Mouse (Mus musculus) left cerebral cortex, postnatal 10 days (tissue): ENCODE results near the gene Spin1. TPM values are rescaled to one million over a fixed set of nuclear protein-coding genes. Genes with fewer than 3 reads are reported as not detected.

Experiments
- DNase-seq, 2 experiments: peaks; one replicate each; pipeline ENCODE4 v3.0.0; 2021 to 2022; ENCODE audit warnings: low spot score in 2 of 2, mixed read lengths in 1 of 2; ENCODE audit errors: extremely low spot score in 1 of 2
- intact Hi-C: fragments of 180-260 bp; cut with DNase I; formaldehyde crosslinking; loops from one replicate; pipeline ENCODE4 v1.15.1; 2025
- total RNA-seq, 2 experiments: library from RNA; stranded (reverse); gene quantifications; 2 replicates each; pipeline ENCODE4 v1.2.3; 2021

Spin1 gene
- total RNA-seq, 2 experiments from 2014 or later, result 204 to 217 TPM

DNA sequence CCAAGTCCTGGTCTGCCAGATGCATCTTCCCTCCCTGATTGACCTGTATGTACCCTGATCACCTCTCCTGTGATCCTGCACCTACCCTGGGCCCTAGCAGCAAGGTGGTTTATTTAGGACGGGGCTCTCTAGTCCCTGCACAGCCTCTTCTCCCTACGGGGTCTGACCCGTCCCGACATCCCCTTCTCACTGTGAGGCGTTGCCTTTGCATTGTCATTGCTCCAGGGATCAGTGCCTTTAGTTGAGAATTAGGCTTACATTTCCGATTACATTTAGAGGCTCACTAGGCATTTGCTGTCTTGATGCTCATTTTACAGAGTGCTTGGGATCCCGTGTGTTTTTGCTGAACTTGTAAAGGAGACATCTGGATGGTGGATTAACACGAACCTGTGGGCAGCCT, 22.1 kb downstream of the Spin1 start:
- DNase-seq, result no peak
- intact Hi-C loops, result no loop called here

DNA sequence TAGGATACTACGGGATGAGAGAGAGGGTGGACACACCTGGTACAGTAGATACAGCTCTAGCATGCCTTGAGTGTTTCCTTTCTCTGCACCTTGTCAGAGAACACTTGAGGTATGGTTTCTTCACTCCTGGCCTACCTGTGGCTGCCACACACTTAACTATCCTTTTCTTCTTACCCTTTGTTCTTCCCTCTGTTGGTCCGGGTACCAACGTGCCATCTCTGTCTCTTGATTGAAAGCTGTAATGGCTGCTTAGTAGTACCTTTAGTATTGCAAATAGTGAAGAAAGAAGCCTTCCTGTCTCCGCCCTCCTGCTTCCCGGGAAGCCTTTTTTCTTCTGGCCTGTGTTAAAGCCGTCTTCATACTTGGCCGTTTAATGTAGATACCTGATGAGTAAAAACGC, 24.7 kb downstream of the Spin1 start:
- no peak for DNase-seq
- intact Hi-C loops, result no loop called here

DNA sequence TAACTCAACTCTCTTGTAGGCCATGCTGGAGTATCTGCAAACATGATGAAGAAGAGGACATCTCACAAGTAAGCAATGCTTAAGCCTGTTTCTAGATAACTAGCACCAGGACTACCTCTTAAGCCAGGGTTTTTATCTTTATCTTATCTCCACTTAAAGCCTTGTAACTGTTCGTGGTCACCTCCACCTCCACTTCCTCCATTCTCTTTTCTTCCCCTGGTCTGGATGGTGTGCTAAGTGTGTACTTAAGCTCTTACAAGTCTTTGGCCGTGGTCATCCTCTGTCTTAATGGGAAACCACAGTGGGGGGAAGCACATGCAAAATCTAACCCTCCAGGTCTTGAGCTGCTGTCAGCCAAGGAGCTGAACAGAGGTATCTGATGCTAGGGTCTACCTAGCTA, 27.2 kb downstream of the Spin1 start:
- no peak for DNase-seq
- intact Hi-C loops, result no loop called here

DNA sequence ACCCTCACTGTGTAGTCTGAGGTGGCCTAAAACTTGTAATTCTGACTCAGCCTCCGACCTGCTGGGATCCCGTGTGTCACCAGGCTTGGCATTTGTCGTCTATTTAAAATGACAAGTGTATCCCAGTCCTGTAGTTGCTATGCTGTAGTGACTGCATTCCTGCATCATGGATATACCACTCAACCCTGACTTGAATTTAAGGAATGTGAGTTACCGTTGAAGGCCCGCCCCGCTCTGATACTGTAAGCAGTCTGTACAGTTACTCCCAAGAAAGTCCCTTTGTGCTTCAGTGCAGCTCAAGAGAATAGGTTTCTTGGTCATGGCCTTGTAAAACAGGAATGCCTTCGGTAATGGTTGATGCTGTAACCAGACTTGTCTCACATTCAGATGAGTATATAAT, 27.7 kb downstream of the Spin1 start:
- intact Hi-C loops, result no loop called here
- no peak for DNase-seq

DNA sequence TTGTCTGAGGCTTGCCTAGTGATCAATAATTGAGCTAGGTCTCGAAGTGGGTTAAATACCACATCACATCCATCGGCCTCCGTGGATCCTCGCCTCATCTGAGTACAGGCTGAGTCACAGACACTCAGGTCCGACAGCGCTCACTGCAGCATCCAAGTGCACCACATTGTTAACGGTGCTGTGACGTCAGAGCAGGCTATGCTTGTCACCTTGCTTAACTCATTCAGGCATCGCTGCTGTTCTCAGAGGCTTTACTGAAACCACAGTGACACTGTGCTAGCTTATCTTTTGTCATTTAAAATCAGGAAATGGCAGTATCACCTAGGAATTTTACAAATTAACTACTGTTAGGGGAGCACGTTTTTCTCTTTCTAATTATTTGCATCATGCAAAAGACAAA, 30.5 kb downstream of the Spin1 start:
- DNase-seq, result no peak

DNA sequence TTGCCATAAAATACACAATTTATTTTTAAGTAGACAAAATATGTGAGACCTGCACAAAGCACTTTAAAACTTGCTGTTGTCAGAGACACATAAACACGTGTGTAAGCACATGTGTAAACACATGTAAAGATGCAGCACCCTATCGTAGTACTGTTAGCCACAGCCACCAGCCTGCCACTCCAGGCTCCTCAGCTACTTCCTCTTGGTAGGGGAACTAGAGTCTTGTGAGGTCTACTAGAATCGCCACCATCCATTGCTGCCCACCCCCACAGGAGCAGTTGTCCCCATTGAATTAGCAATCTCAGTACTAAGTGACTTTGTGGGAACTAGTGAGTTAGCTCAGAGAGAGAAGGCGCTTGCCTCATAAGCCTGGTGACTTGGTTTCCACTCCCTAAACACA, 35.6 kb downstream of the Spin1 start:
- intact Hi-C loops, result no loop called here

More for the DNA sequence above, 30.5 kb downstream of the Spin1 start:
- intact Hi-C loops, result no loop called here

DNA sequence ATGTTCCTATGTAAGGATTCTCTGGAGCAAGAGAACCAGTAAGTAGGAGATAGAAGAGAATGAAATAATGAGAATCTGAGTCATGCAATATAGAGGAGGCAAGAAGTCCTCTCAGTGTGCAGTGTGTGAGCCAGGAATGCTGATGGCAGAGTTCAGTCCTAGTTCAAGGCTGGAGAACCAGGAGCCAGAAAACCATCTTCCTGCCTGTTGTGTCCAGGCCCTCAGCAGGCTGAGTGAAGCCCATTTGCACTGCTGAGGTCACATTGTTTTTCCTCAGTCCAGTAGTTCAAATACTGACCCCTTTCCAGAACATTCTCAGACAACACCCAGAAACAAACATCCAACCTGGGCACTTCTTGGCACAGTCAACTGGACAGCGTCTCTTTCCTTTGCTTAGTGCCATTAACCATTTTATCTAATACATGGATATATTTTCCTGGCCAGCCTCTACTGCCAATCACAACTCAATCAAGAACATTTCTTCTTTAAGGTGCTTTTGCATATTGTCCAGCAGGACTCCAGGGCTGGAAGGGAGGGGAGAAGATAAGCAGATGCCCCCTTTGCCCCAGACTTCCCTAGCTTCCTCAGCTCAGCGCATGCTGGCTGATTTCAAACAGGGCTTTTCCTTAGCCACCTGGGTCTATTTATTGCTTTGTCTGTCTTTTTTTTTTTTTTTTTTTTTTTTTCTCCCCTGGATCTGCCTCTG, 36.5 kb downstream of the Spin1 start:
- intact Hi-C loops, result no loop called here
- no peak for DNase-seq

More for the DNA sequence above, 35.6 kb downstream of the Spin1 start:
- DNase-seq, result no peak

DNA sequence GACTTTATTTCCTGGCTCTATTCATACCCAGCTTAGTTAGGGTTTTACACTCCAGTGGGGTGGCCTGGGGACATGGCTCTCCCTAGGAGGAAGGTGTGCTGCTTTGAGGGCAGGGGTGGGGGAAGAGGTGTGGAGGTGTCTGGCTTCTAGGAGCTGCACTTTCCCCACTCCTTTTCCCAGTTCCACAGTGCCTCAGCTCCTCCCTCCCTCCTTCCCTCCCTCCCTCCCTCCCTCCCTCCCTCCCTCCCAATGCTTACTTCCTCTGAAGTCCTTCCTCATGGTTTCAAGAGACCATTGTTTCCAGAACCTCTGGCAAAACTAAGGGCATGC, 37.0 kb downstream of the Spin1 start:
- intact Hi-C loops, result no loop called here
- no peak for DNase-seq

DNA sequence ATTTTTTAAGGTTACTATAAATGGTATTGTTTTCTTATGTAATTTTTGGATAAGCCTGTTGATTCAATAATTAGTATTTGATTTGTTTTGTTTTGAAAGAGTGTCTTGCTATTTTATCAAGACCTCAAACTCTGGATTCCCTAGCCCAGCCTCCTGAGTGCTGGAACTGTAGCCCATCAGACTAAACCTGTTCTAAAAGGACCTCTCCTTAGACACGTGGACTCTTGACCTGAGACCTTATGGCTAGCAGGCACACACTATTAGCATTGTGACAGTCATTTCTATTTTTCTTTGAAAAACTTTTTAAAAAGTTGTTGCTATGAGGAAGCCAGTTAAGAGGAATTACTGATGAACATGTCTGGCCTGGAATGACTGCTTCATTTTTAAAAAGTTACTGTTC, 46.4 kb downstream of the Spin1 start:
- DNase-seq, result no peak
- intact Hi-C loops, result no loop called here

DNA sequence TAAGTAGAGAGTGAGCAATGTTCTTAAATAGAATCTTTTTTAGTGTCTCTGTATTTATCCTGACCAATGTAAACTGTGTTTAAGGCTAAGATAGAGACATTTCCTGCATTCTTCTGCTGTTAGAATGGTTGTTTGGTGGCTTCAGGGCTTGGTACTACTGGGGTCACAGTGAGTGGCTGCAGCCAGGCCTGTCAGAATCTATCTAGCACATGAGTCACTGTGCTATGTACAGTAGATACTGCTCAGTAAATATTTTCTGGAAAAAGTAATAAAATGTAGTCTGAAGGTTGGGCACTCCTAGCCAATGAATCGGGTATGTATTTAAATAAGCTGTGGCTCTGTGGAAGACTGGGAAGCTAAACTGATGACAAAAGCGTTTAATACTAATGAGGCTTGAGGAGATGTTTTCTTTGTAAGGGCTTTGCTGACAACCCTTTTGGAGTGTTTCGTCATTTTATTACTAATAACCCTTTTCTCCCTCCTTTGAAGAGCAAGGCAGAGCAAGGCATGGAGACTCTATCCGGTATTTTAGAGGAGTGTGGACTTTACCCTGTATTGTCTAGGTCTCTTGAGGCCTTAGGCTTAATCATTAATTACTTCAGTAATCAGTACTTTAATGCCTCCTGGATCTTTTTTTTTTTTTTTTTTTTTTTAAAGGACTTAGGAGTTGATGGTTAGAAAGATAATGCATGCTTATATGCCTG, 52.4 kb downstream of the Spin1 start:
- DNase-seq, result no peak
- intact Hi-C loops, result no loop called here

DNA sequence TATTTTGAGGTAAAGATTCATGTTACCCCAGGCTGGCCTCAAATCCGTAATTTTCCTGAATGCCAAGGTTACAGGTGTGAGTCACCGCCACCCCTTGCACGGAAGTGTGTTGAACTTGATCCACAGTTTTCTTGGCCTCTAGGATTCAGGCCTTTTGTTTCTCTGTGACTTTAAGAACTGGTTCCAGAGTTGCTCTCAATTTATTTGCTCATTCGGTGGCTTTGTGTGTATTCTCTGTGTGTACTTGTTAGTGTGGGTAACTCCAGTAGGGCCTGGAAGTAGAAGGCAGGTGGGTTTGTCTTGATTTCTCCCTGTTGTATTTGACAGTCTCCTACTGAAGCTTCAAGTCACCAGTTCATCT, 53.0 kb downstream of the Spin1 start:
- intact Hi-C loops, result no loop called here
- no peak for DNase-seq

DNA sequence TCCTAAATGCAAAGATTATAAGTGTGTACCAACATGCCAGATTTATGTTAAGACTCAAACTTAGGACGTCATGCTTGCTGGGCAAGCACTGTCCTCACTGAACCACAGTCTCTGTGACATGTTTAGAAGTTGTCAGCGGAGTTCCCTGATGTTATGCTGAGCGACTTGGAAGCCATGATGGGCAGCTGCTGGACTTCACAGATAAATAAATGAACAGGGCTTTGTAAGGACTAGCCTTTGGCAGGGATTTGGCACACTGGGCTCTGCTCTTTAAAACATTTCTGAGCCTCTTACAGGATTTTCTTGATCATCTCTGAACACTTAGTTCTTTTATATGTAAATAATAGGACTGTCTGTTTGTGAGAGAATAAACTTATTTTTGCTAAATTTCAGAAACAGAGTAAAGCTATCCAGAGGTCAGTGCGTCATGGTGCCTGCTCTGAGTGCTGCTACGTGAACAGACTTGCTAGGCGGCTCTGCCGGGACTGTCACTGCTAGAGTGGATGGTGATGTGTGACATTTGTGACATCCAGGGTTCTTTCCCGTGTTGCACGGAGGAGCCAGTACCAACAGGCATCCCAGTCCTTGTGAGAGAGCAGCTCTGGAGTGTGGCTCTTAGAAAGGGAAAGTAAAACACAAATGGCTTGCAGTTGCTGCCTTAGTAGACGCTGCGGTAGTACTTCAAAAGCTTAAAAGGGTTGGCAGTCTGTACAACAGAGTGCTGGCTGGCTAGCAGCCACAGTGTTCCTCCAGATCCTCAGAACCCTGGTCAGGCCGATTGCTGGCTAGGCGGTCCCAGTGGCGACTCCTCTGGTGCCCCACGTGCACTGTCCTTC, 54.7 kb downstream of the Spin1 start:
- intact Hi-C loops, result no loop called here
- DNase-seq, result peak; percentile 13 to 32

DNA sequence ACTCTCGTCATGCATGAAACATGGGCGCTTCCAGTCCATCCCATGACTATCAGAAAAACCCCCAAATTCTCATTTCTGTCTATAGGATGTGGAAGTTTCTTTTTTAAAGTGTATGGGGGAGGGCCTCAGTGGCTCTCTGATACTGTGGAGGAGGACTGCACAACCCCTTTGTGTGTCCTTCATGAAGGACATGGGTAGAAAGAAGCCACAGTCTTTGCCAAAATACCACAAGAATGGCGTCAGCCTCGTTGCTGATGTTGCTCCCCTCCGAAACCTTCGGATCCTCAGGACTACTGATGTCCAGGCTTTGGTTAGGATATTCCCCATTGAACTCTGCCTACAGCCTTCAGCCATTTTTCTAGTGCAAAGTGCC, 55.3 kb downstream of the Spin1 start:
- intact Hi-C loops, result no loop called here

DNA sequence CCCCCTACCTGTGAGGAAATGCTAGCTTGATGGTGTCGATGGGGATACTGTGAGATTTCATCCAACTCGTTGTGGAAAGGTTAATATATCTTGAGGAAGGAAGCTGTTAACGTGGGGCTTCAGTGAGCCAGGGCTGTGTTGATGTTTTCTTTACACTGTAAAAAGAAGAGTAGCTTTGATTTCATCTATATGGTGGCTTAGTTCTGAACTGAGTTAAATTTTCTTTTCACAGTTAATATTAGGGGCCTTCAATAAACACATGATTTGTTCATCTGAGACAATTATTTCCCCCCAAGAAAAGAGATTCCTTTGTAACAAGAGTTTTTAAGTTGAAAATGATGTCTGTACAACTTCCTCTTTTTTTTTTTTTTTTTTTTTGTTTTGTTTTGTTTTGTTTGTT, 56.6 kb downstream of the Spin1 start:
- intact Hi-C loops, result no loop called here
- no peak for DNase-seq

More for the DNA sequence above, 55.3 kb downstream of the Spin1 start:
- no peak for DNase-seq

DNA sequence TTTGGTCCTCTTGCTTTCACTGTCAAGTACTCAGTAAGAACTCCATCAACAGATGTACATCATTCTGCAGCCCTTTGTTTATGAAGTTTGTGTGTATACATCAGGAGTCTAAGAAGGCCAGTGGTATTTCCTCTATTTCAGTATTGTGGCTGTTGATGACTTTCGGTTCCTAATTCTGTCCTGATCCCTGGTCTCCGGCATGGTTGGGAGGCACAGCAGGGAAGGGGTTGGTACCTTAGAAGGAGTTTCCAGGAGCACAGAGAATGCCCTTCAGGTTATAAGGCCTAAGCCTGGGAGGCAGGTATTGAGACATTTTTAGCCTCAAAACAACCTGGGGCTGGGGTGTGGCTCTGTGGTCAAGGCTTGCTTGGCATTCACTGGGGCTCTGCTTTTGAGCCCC, 61.0 kb downstream of the Spin1 start:
- no peak for DNase-seq
- intact Hi-C loops, result no loop called here

DNA sequence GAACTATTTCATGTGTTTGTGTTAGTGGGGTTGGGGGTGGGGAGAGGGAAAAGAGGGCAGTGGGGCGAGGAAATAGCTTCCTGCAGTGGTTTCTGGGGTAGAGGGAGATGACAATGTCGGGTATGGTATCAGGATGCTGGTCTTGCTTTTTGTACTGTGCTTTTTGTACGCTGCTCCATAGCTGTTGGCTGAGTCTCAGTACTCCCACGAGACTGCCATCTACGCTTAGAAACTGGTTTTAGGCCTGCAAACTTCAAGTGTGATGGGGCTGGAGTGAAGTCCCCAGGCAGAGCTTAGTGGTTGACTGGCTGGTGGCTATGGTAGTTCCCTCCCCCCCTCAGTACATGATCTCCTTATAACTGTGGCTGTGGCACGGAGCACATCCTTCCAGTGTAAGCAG, 61.6 kb downstream of the Spin1 start:
- intact Hi-C loops, result no loop called here
- DNase-seq, result no peak

DNA sequence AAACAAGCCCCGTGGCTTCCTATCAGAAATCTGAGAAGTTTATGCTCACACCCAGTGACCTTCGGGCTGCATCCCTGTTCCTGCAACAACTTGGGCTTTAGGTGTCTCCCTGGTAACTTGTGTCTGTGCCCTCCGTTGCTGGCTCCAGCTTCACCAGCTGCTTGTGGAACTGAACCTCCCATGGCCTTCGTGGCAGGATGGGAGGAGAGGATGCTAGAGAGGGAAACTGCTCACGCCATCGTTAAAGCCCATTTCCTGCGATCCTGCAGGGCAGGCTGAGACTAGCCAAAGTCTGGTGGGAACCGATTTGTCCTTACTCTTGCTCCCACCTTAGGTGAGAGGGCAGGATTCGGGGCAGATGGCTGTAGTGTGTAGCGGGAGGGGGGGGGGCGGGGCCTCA, 66.0 kb downstream of the Spin1 start:
- intact Hi-C loops, result no loop called here

DNA sequence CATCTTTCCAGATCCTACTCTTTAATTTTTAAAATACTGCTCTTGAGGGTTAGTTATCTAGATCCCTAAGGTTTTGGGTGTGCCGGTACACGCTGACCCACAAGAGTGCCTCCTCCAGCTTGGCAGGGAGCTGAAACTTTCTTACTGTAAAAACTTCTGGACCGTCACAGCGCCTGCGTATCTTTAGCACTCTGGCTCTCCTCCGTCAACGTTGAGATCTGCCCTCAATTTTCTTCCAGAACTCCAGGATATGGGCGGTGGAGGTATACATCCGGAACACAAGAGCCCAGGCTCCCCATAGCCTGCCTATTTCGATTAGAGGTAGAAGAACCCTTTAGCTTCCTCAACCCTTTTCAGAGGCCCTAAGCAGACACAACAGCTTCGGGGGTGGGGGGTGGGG, 69.5 kb downstream of the Spin1 start:
- intact Hi-C loops, result loop anchor here (5.0 to 10.0 kb wide), 2 partner anchors 68 to 215 kb away; partner anchors contain the start of gene Spin1
- DNase-seq, result no peak

More for the DNA sequence above, 66.0 kb downstream of the Spin1 start:
- no peak for DNase-seq

DNA sequence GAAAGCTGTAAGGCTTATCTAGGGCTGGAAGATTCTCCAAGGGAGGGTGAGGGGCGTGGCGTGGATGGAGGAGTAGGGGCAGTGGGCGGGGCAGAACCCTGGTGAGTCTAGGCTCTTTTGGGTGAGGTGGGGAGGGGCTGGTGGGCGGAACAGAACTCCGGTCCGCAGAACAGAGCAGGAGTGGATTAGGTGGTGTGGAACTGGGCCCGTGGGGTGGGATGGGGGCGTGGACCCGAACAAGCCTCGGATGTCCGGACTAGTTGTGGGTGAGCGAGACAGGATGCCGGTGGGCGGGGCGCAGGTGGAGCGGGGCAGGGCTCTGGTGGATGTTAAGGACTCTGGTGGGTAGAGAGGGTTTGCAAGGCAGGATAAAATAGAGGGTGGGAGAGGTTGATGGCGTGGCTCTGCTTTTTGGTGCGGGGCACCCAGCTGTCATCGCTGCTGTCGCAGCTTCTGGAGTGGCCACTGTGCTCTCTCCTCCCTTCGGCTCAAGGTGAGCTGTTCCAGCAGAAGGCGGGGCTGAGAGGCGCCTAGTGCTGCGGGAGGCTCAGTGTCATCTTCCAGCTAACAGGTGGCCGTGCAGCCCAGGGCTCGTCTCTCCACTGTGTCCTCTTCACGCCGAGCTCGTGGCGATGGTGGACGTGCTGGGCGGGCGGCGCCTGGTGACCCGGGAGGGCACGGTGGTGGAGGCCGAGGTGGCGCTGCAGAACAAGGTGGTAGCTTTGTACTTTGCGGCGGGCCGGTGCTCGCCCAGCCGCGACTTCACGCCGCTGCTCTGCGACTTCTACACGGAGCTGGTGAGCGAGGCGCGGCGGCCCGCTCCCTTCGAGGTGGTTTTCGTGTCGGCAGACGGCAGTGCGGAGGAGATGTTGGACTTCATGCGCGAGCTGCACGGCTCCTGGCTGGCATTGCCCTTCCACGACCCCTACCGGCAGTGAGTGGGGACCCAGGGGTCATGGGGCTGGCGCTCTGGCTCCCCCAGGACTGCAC, 70.3 kb downstream of the Spin1 start, which contains the start of gene Nxnl2:
Nxnl2 (plus strand) TSS at position 332 of the 990 bp plus-strand sequence.
- intact Hi-C loops, result loop anchor here (5.0 to 10.0 kb wide), 2 partner anchors 69 to 216 kb away; partner anchors contain the start of gene Spin1
- peak in 1 of 2 experiments; percentile 82 for DNase-seq
